Mouse (Mus musculus) lung, embryonic 14.5 days (tissue): Measurements from ENCODE around the gene Serp2. TPM values are rescaled to one million over a fixed set of nuclear protein-coding genes. Genes with fewer than 3 reads are reported as not detected.

Experiments
- ATAC-seq: fragments of 200-750 bp; cut with Nextera tagmentation; 2 replicates; pipeline ENCODE4 v1.8.0; 2017; ENCODE audit warnings: mild to moderate bottlenecking, moderate TSS enrichment, moderate library complexity; ENCODE audit not compliant: insufficient read depth
- DNase-seq: peaks from one replicate; pipeline ENCODE4 v3.0.0-alpha.2; 2015
- H3K27ac ChIP-seq: fragments of 300-500 bp; sonication (generic); 2 replicates; pipeline ENCODE4 v1.5.1; 2014; ENCODE audit warnings: low read depth, mild to moderate bottlenecking, moderate library complexity
- H3K27me3 ChIP-seq: fragments of 300-500 bp; sonication (generic); 2 replicates; pipeline ENCODE4 v1.6.1; 2014; ENCODE audit warnings: low read length, control low read depth; ENCODE audit not compliant: insufficient read depth
- H3K36me3 ChIP-seq: fragments of 300-500 bp; sonication (generic); 2 replicates; pipeline ENCODE4 v1.6.1; 2014; ENCODE audit warnings: control low read depth; ENCODE audit not compliant: insufficient read depth
- H3K4me1 ChIP-seq: fragments of 300-500 bp; sonication (generic); 2 replicates; pipeline ENCODE4 v1.6.1; 2014; ENCODE audit warnings: antibody characterized with exemption, control low read depth; ENCODE audit not compliant: insufficient read depth
- H3K4me2 ChIP-seq: fragments of 300-500 bp; sonication (generic); 2 replicates; pipeline ENCODE4 v1.6.1; 2014; ENCODE audit warnings: mild to moderate bottlenecking
- H3K4me3 ChIP-seq: fragments of 300-500 bp; sonication (generic); 2 replicates; pipeline ENCODE4 v1.5.1; 2014; ENCODE audit warnings: low read depth, low read length
- H3K9ac ChIP-seq: fragments of 300-500 bp; sonication (generic); 2 replicates; pipeline ENCODE4 v1.6.1; 2014
- H3K9me3 ChIP-seq: fragments of 300-500 bp; sonication (generic); 2 replicates; pipeline ENCODE4 v1.6.1; 2016; ENCODE audit warnings: low read depth, low read length, control low read depth
- CTCF ChIP-seq: IDR thresholded peaks from 2 replicates; pipeline ENCODE4 v1.5.1; 2016; ENCODE audit warnings: antibody characterized with exemption, low read depth
- WGBS: fragments of 180-500 bp; shearing (Covaris S2); extraction: QIAGEN DNeasy Blood & Tissue Kit; methylation state at CpG from one replicate; pipeline ENCODE4 v1.1.7; 2014; 5-methylcytosine and 5-hydroxymethylcytosine counted together
- polyA plus RNA-seq: library from polyadenylated mRNA; unstranded; fragments of >200 nt; fragmentation: Nextera tagmentation; extraction: Ambion mirVana; gene quantifications from 2 replicates; pipeline ENCODE4 v1.2.1, GENCODE M21; 2014

The Serp2 gene
- polyA plus RNA-seq, 1 experiment from 2014 or later = 7.7 TPM

- no peaks in the 10 kb centered on the region for H3K27me3 ChIP-seq
- H3K36me3 ChIP-seq = no peaks in the 10 kb centered on the region
- ATAC-seq (no peak), DNase-seq (no peak)
- no peak for TF ChIP-seq CTCF
- H3K9ac ChIP-seq = no peak overlapping the region
- H3K4me2 ChIP-seq = no peak overlapping the region
- H3K27ac ChIP-seq = no peak overlapping the region
- H3K4me1 ChIP-seq = peaks cover 10% of the 10 kb centered on the region
- WGBS = 81% methylated on average over 20 of the region's 20 CpGs
- no peaks in the 10 kb centered on the region for H3K9me3 ChIP-seq
- H3K4me3 ChIP-seq = no peak overlapping the region
Measured at GRCm38 (mm10) chr14:76527030-76527719, 29.5 kb downstream of the Serp2 start.

GRCm38 (mm10) chr14:76526467-76526866 is 30.2 kb downstream of the Serp2 start:
- Histone ChIP-seq H3K4me1 (peaks cover 10% of the 10 kb centered on the region), H3K27ac (no peak overlapping the region), H3K4me3 (no peak overlapping the region), H3K9ac (no peak overlapping the region), H3K36me3 (no peaks in the 10 kb centered on the region), H3K9me3 (no peaks in the 10 kb centered on the region), H3K27me3 (no peaks in the 10 kb centered on the region), H3K4me2 (no peak overlapping the region)
- DNase-seq (no peak), ATAC-seq (no peak)
- 70% methylated on average over 6 of the region's 6 CpGs for WGBS
- no peak for TF ChIP-seq CTCF

- Histone ChIP-seq H3K4me2 (no peak overlapping the region), H3K9ac (no peak overlapping the region), H3K4me1 (peaks cover 9% of the 10 kb centered on the region), H3K4me3 (no peak overlapping the region), H3K9me3 (no peaks in the 10 kb centered on the region), H3K36me3 (no peaks in the 10 kb centered on the region), H3K27ac (no peak overlapping the region), H3K27me3 (no peaks in the 10 kb centered on the region)
- 78% methylated on average over 1 of the region's 1 CpGs for WGBS
- ATAC-seq (no peak), DNase-seq (no peak)
- no peak for TF ChIP-seq CTCF
Measured at GRCm38 (mm10) chr14:76523344-76523743, 33.3 kb downstream of the Serp2 start.

GRCm38 (mm10) chr14:76521308-76521707 is 35.4 kb downstream of the Serp2 start:
- DNase-seq = no peak
- no peak overlapping the region for H3K9ac ChIP-seq
- no peak for ATAC-seq
- no peak overlapping the region for H3K4me3 ChIP-seq
- 92% methylated on average over 3 of the region's 3 CpGs for WGBS
- no peaks in the 10 kb centered on the region for H3K9me3 ChIP-seq
- no peak overlapping the region for H3K27ac ChIP-seq
- peaks cover 6% of the 10 kb centered on the region; the same call in 1 of the 2 replicates for H3K4me1 ChIP-seq
- no peaks in the 10 kb centered on the region for H3K36me3 ChIP-seq
- H3K27me3 ChIP-seq = no peaks in the 10 kb centered on the region
- H3K4me2 ChIP-seq = no peak overlapping the region
- TF ChIP-seq CTCF = no peak

- no peak overlapping the region for H3K27ac ChIP-seq
- WGBS = 18% methylated on average over 4 of the region's 4 CpGs
- no peak for TF ChIP-seq CTCF
- no peak overlapping the region for H3K4me3 ChIP-seq
- H3K4me1 ChIP-seq = peaks cover 6% of the 10 kb centered on the region; the same call in 1 of the 2 replicates
- no peak overlapping the region for H3K4me2 ChIP-seq
- H3K27me3 ChIP-seq = no peaks in the 10 kb centered on the region
- DNase-seq (peak; percentile 67), ATAC-seq (peak; percentile 61)
- H3K36me3 ChIP-seq = no peaks in the 10 kb centered on the region
- H3K9me3 ChIP-seq = no peaks in the 10 kb centered on the region
- H3K9ac ChIP-seq = no peak overlapping the region
Measured at GRCm38 (mm10) chr14:76520606-76521005, 36.1 kb downstream of the Serp2 start.

- H3K9ac ChIP-seq = no peak overlapping the region
- TF ChIP-seq CTCF = no peak
- H3K4me3 ChIP-seq = no peak overlapping the region
- ATAC-seq (no peak), DNase-seq (no peak)
- H3K36me3 ChIP-seq = no peaks in the 10 kb centered on the region
- H3K27me3 ChIP-seq = no peaks in the 10 kb centered on the region
- 67% methylated on average over 5 of the region's 5 CpGs for WGBS
- peaks cover 22% of the 10 kb centered on the region for H3K4me1 ChIP-seq
- no peak overlapping the region for H3K4me2 ChIP-seq
- H3K27ac ChIP-seq = no peak overlapping the region
- no peaks in the 10 kb centered on the region for H3K9me3 ChIP-seq
Measured at GRCm38 (mm10) chr14:76518217-76518616, 38.5 kb downstream of the Serp2 start.

- ATAC-seq = no peak
- 68% methylated on average over 7 of the region's 7 CpGs for WGBS
- TF ChIP-seq CTCF = no peak
Measured at GRCm38 (mm10) chr14:76515620-76516019, 41.1 kb downstream of the Serp2 start.

More at GRCm38 (mm10) chr14:76515620-76516019, 41.1 kb downstream of the Serp2 start:
- H3K36me3 ChIP-seq = no peaks in the 10 kb centered on the region
- H3K4me1 ChIP-seq = peaks cover 20% of the 10 kb centered on the region
- H3K9me3 ChIP-seq = no peaks in the 10 kb centered on the region
- H3K27me3 ChIP-seq = no peaks in the 10 kb centered on the region
- no peak overlapping the region for H3K27ac ChIP-seq
- DNase-seq = no peak
- H3K9ac ChIP-seq = no peak overlapping the region
- no peak overlapping the region for H3K4me2 ChIP-seq
- no peak overlapping the region for H3K4me3 ChIP-seq
